Mouse (Mus musculus) hindbrain, embryonic 11.5 days (tissue): ENCODE results near the gene Timp2. TPM values are rescaled to one million over a fixed set of nuclear protein-coding genes. Genes with fewer than 3 reads are reported as not detected.

ENCODE experiments used
- ATAC-seq: fragments of 200-750 bp; cut with Nextera tagmentation; 2 replicates; pipeline ENCODE4 v1.8.0; 2017; ENCODE audit warnings: mild to moderate bottlenecking, moderate TSS enrichment, moderate library complexity; ENCODE audit not compliant: low FRiP score
- DNase-seq: peaks from one replicate; pipeline ENCODE4 v3.0.0-alpha.2; 2015; ENCODE audit warnings: low spot score
- H3K27ac ChIP-seq: fragments of 300-500 bp; sonication (generic); 2 replicates; pipeline ENCODE4 v1.5.1; 2014; ENCODE audit warnings: mild to moderate bottlenecking, low read depth, low read length
- H3K27me3 ChIP-seq: fragments of 300-500 bp; sonication (generic); 2 replicates; pipeline ENCODE4 v1.6.1; 2014; ENCODE audit warnings: mild to moderate bottlenecking, low read length, moderate library complexity, mixed read lengths; ENCODE audit not compliant: control insufficient read depth, insufficient read depth
- H3K36me3 ChIP-seq: fragments of 300-500 bp; sonication (generic); 2 replicates; pipeline ENCODE4 v1.6.1; 2014; ENCODE audit warnings: mild to moderate bottlenecking, low read length, moderate library complexity, mixed read lengths; ENCODE audit not compliant: control insufficient read depth, insufficient read depth
- H3K4me1 ChIP-seq: fragments of 300-500 bp; sonication (generic); replicated peaks from 2 replicates; pipeline ENCODE4 v1.6.1; 2014; ENCODE audit warnings: low read length, mixed read lengths; ENCODE audit not compliant: control insufficient read depth, insufficient read depth
- H3K4me2 ChIP-seq: fragments of 300-500 bp; sonication (generic); replicated peaks from 2 replicates; pipeline ENCODE4 v1.6.1; 2014; ENCODE audit warnings: mild to moderate bottlenecking, low read depth, low read length
- H3K4me3 ChIP-seq: fragments of 300-500 bp; sonication (generic); 2 replicates; pipeline ENCODE4 v1.5.1; 2014; ENCODE audit warnings: low read depth, low read length
- H3K9ac ChIP-seq: fragments of 300-500 bp; sonication (generic); 2 replicates; pipeline ENCODE4 v1.6.1; 2014; ENCODE audit warnings: low read depth, low read length
- H3K9me3 ChIP-seq: fragments of 300-500 bp; sonication (generic); 2 replicates; pipeline ENCODE4 v1.6.1; 2016; ENCODE audit warnings: low read length; ENCODE audit not compliant: control insufficient read depth
- WGBS: fragments of 180-500 bp; shearing (Covaris S2); extraction: QIAGEN DNeasy Blood & Tissue Kit; methylation state at CpG from one replicate; pipeline ENCODE4 v1.1.7; 2014; 5-methylcytosine and 5-hydroxymethylcytosine counted together
- polyA plus RNA-seq: library from polyadenylated mRNA; unstranded; fragments of >200 nt; fragmentation: Nextera tagmentation; extraction: Ambion mirVana; gene quantifications from 2 replicates; pipeline ENCODE4 v1.2.1, GENCODE M21; 2014

The Timp2 gene
- polyA plus RNA-seq, 1 experiment from 2014 or later, result 39.5 TPM

- H3K9me3 ChIP-seq, result no peaks in the 10 kb centered on the region
- no peak for DNase-seq
- no peak overlapping the region for H3K27ac ChIP-seq
- H3K36me3 ChIP-seq, result no peaks in the 10 kb centered on the region
- no peak overlapping the region for H3K9ac ChIP-seq
- H3K27me3 ChIP-seq, result no peaks in the 10 kb centered on the region
- no peak overlapping the region for H3K4me3 ChIP-seq
- 90% methylated on average over 4 of the region's 4 CpGs for WGBS
- no peaks in the 10 kb centered on the region for H3K4me1 ChIP-seq
- no peak for ATAC-seq
- no peak overlapping the region for H3K4me2 ChIP-seq
These were observed 29.0 kb downstream of the Timp2 start for GRCm38 (mm10) chr11:118326491-118326890.

GRCm38 (mm10) chr11:118324541-118324940 lies 31.0 kb downstream of the Timp2 start:
- Histone ChIP-seq H3K4me2 (no peak overlapping the region), H3K27me3 (no peaks in the 10 kb centered on the region), H3K27ac (no peak overlapping the region), H3K4me1 (no peaks in the 10 kb centered on the region), H3K9me3 (no peaks in the 10 kb centered on the region), H3K4me3 (no peak overlapping the region), H3K9ac (no peak overlapping the region), H3K36me3 (no peaks in the 10 kb centered on the region)
- ATAC-seq (no peak), DNase-seq (no peak)
- 67% methylated on average over 5 of the region's 5 CpGs for WGBS

- Histone ChIP-seq H3K4me3 (no peak overlapping the region), H3K4me1 (no peaks in the 10 kb centered on the region), H3K36me3 (no peaks in the 10 kb centered on the region), H3K9me3 (no peaks in the 10 kb centered on the region), H3K27ac (no peak overlapping the region), H3K27me3 (no peaks in the 10 kb centered on the region), H3K9ac (no peak overlapping the region), H3K4me2 (no peak overlapping the region)
- DNase-seq (no peak), ATAC-seq (no peak)
- WGBS, result 87% methylated on average over 5 of the region's 5 CpGs
These were observed 31.6 kb downstream of the Timp2 start for GRCm38 (mm10) chr11:118323974-118324373.

GRCm38 (mm10) chr11:118322647-118323046 lies 32.9 kb downstream of the Timp2 start:
- Histone ChIP-seq H3K4me2 (no peak overlapping the region), H3K27me3 (no peaks in the 10 kb centered on the region), H3K27ac (no peak overlapping the region), H3K9ac (no peak overlapping the region), H3K9me3 (no peaks in the 10 kb centered on the region), H3K36me3 (no peaks in the 10 kb centered on the region), H3K4me3 (no peak overlapping the region), H3K4me1 (no peaks in the 10 kb centered on the region)
- 55% methylated on average over 3 of the region's 3 CpGs for WGBS
- ATAC-seq (no peak), DNase-seq (no peak)

GRCm38 (mm10) chr11:118321971-118322370 lies 33.6 kb downstream of the Timp2 start:
- 75% methylated on average over 4 of the region's 4 CpGs for WGBS
- ATAC-seq (no peak), DNase-seq (no peak)
- Histone ChIP-seq H3K4me2 (no peak overlapping the region), H3K4me3 (no peak overlapping the region), H3K27ac (no peak overlapping the region), H3K36me3 (no peaks in the 10 kb centered on the region), H3K9me3 (no peaks in the 10 kb centered on the region), H3K9ac (no peak overlapping the region), H3K4me1 (no peaks in the 10 kb centered on the region), H3K27me3 (no peaks in the 10 kb centered on the region)

- no peak for DNase-seq
- no peak overlapping the region for H3K4me2 ChIP-seq
- H3K4me3 ChIP-seq, result no peak overlapping the region
- H3K9me3 ChIP-seq, result no peaks in the 10 kb centered on the region
- H3K36me3 ChIP-seq, result no peaks in the 10 kb centered on the region
- H3K27me3 ChIP-seq, result no peaks in the 10 kb centered on the region
- ATAC-seq, result no peak
- H3K27ac ChIP-seq, result no peak overlapping the region
- no peak overlapping the region for H3K9ac ChIP-seq
- H3K4me1 ChIP-seq, result no peaks in the 10 kb centered on the region
- WGBS, result 77% methylated on average over 7 of the region's 7 CpGs
These were observed 34.0 kb downstream of the Timp2 start for GRCm38 (mm10) chr11:118321500-118321899.

- H3K4me2 ChIP-seq, result no peak overlapping the region
- H3K9me3 ChIP-seq, result no peaks in the 10 kb centered on the region
- no peak overlapping the region for H3K27ac ChIP-seq
- H3K36me3 ChIP-seq, result no peaks in the 10 kb centered on the region
- peak; percentile 41 for DNase-seq
- no peaks in the 10 kb centered on the region for H3K4me1 ChIP-seq
- no peak overlapping the region for H3K4me3 ChIP-seq
- 59% methylated on average over 5 of the region's 5 CpGs for WGBS
- no peak for ATAC-seq
- no peaks in the 10 kb centered on the region for H3K27me3 ChIP-seq
- no peak overlapping the region for H3K9ac ChIP-seq
These were observed 36.9 kb downstream of the Timp2 start for GRCm38 (mm10) chr11:118318678-118319077.

GRCm38 (mm10) chr11:118317129-118317528 lies 38.4 kb downstream of the Timp2 start:
- WGBS, result 25% methylated on average over 7 of the region's 7 CpGs
- peak; percentile 82 for DNase-seq
- Histone ChIP-seq H3K36me3 (no peaks in the 10 kb centered on the region), H3K9me3 (no peaks in the 10 kb centered on the region), H3K4me3 (no peak overlapping the region), H3K27me3 (no peaks in the 10 kb centered on the region), H3K4me1 (no peaks in the 10 kb centered on the region), H3K27ac (no peak overlapping the region), H3K9ac (no peak overlapping the region), H3K4me2 (no peak overlapping the region)
- no peak for ATAC-seq

GRCm38 (mm10) chr11:118316231-118316806 lies 39.2 kb downstream of the Timp2 start:
- 91% methylated on average over 8 of the region's 8 CpGs for WGBS

More at GRCm38 (mm10) chr11:118316231-118316806, 39.2 kb downstream of the Timp2 start:
- H3K4me3 ChIP-seq, result no peak overlapping the region
- H3K27ac ChIP-seq, result no peak overlapping the region
- no peak overlapping the region for H3K9ac ChIP-seq
- no peaks in the 10 kb centered on the region for H3K4me1 ChIP-seq
- ATAC-seq (no peak), DNase-seq (no peak)
- no peaks in the 10 kb centered on the region for H3K36me3 ChIP-seq
- H3K27me3 ChIP-seq, result no peaks in the 10 kb centered on the region
- H3K4me2 ChIP-seq, result no peak overlapping the region
- no peaks in the 10 kb centered on the region for H3K9me3 ChIP-seq
